Mouse (Mus musculus) layer of hippocampus, postnatal 36 days (tissue): ENCODE measurements around the gene Csf2. TPM values are rescaled to one million over a fixed set of nuclear protein-coding genes. Genes with fewer than 3 reads are reported as not detected.

Experiments used
- DNase-seq, 2 experiments: peaks; one replicate each; pipeline ENCODE4 v3.0.0; 2022
- total RNA-seq, 2 experiments: library from RNA; stranded (reverse); gene quantifications; 2 replicates each; pipeline ENCODE4 v1.2.3; 2021

Csf2 gene
- total RNA-seq, 2 experiments from 2014 or later, result not detected

DNA sequence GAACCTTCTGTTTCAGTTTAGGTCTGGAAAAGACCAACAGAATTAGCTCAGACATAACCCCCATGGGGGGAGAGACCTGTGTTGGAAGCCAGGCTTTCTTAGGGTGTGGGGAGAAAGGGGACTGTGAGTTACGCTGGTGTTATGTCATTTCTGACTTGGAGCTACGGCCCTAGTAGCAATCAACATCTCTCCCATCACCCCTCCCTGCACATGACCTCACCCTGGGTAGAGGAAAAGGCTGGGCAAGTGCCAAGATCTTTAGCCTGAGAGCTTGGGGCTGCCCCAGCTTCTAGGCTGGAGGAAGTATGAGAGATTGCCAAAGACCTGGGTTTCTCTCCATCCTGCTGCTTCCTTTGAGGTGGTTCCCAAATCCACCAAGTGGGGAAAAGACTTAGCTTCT is 12.5 kb downstream of the Csf2 start:
- DNase-seq, result no peak

DNA sequence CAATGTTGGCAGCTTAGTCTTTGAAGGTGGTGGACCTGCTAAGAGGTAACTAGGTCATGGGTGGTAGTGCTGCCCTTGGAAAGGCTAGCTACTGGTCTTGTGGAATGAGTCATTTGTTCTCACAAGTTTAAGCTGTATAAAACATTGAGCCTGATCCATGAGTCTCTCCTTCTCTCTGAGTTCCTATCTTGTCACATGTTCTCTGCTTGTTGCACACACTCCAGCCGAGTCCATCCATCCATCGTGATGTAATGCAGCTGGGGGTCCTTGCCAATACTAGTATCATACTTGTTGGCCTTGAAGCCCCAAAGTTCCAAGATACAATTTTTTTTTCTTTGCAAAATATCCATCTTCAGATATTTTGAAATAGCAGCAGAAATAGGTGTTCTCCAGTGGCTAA is 22.0 kb downstream of the Csf2 start:
- no peak for DNase-seq

DNA sequence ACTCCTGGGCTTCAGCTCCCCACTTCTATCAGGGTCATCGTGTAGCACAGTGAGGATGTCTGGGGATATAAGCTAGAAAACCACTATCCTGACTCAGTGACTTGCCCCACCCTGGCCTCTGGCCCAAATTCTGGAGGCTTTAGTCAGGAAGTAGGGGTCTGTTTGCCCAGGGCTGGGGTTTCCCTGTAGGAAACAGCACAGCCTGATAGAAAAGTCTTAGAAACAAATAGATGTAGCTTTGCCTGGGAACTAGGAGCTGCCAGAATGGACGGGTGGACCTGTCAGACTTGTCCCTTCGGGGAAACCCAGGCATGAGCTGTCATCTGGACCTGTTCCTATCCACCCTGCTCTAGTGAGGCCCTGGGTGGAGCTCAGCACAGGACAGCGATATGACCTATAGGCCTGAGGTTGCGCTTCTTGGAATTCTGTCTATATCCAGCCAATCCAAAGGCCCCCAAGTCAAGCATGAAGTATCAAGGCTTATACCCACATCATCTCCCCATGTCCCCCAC is 24.9 kb downstream of the Csf2 start:
- DNase-seq, result no peak

DNA sequence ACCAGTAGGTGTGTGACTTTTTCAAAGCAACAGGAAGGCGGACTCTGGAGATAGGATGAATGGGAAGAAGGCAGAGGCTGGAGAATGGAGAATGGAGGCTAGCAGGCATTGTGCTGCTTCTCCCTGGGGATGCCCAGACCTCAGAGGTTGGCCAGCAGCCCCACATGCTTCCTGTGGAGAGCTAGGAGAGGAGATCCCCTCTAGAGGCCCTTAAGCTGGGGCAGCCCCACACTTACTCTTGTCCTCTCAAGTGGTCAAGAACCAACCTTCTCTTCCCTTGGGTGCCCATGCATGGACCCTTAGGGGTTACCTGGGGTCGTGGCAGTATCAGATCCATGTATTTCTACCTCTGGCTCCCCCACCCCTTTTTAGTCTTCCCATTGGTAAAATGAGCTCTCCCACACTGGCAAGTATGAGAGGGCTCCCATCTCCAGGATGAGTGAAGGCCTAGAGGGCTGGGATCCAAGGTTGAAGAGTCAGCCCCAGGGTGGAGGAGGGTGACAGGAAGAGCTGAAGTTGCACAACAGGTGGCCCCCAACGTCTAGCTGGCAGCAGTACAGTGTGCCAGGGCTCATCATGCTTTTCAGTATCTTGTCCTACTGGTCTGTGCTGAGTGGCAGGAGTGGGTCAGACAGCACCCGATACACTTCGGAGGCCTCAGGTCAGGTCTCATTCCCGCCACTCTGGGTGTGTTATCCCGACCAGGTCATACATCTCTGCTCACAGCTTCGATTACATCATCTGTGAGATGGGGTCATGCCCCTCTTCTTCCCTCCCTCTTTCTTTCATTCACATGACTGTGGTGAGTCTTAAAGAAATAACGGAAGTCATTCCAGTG is 25.6 kb downstream of the Csf2 start:
- no peak for DNase-seq

DNA sequence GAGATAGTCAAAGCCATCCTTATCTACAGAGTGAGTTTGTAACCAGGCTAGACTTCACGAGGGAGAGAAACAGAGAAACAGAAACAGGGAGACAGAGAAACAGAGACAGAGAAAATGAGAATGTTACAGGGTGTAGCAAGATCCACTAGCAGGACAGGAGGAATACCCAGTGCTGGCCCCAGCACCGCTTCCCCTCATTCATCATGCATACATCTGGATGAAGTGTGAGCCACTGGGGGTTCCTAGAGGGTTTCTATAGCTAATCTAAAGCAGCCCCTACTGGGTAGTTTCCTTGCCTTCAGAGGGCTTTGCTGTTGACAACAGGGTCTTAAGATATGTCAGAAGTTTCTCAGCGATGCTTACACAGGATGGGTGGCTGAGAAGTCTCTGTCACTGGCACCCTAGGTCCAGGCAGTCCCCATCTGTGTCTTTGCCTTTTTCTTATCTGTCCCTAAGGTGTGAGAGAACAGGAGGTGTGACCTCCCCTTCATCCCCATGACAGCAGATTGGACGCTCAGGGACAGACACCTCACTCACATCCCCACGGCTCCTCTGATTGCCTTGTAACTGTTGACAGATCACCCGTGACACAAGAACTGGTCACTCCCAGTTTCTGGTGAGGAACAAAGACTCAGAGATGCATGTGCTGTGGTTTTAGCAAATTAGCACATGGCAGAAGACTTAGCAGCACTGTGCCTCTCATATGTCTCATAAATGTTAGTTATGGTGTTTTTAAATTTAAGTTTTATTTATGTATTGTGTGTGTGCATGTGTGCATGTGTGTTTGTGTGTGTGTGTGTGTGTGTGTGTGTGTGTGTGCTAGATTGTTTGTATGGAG is 29.3 kb downstream of the Csf2 start:
- no peak for DNase-seq

DNA sequence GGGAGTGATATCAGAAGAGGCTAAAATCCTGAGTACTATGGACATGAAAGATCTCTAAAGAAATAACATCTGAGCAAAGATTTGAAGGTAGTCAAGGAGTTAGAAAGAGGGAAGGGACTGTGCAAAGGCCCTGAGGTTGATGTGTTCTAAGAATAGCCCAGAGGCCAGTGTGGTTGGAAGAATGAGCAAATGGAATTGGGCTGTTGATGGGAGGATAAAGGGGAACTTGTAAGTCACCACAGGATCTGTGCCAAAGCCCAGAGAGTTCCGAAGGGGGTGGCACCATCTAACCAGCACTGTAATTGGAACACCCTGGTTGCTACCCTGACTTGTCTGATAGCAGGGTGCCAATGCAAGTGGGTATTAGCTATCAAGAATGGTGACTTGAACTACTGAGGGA is 30.3 kb downstream of the Csf2 start:
- DNase-seq, result no peak

DNA sequence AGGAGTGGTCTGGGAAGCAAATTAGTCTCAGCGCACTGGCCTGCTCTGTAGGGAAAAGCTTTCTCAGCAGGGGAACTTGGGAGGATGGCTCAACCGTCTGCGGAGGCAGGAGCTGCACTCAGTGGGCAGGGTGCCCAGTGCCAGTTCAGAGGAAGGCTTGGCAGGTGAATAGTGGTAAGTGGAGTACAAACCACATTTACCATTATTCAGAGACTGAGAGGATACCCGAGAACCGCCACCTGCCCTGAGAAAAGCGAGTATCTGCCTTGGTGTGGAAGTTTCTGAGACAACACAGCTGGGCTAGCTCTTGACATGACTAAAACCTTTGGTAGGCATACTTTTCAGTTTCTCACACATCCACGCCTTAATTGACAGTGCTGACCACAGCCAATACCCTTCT is 32.1 kb downstream of the Csf2 start:
- DNase-seq, result no peak

DNA sequence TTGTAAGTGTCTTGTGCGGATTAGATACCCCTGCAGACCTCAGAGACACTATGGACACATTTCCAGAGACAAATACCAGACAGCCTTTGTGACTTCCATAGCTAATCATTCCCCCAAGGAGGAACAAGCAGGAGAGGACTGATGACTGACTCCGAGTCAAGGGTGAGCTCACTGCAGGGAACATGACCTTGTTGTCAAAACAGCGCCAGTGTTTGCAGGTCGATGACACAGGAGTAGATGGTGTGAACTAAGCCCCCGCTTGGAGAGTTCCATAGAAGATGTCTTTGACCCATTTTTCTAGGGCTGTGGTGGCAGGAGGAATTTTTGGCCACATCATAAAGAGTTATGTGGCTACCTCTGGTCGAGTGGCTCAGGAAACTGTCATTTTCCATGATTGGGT is 33.4 kb downstream of the Csf2 start:
- no peak for DNase-seq

DNA sequence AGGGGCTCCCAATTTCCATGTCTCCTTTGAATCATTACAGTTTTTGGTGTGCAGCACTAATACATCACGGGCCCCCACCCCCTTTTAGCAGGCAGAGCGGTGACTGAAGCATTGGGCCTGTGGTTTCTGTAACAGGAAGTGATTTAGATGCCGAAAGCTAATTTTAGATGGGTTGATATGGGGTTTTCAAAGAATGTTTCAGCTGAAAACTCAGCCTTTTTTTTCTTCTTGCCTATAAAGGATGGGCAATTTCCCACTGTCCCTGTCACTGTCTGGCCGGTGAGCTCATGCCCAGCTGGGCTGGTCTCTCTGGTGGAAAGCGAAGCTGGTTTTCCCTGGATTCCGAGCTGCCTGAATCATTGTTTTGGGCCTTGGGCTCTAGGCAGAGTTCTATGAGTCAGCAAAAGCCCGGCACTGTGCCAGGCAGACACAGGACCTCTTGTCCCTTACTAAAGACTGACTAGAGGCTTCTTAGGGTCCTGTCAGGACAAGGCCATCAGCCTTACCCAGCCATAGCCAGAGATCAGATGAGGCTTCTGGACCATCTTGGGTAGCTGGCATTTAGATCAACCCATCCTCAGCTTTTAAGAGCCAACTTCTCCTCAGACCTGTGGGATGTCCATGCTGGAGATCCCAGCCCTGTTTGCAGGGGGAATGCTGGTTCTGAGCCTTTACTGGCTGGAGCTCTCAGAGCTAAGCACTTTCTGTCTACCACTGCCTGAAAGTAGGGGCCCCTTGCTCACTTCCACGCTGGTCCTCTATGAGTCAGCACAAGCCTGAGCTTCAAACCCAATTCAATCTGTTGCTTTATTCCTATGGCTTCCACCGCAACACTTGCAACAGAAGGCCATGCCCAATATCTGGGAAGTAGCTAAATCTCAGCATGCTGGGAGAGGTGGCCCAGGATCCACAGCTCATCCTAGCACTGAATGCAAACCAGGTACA is 34.7 kb downstream of the Csf2 start:
- peak in 1 of 2 experiments; percentile 19 for DNase-seq

DNA sequence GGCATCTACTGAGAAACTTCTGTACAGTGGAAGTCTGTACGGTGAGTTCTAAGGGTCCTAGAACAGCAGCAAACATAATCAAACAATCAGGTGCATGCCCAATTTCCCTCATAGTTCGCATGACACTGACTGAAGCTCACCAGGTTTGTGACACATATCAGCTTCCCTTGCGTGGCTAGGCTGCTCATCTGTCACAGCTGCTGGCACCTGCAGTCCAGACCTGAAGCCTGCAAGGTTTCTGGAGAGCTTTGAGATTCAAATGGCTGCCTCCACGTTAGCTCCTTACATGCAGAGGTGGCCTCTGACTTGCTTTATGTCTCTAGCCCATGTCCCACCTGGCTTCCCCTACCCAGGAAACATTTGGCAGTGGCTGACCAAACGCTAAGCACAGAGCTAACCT is 35.8 kb downstream of the Csf2 start:
- no peak for DNase-seq

DNA sequence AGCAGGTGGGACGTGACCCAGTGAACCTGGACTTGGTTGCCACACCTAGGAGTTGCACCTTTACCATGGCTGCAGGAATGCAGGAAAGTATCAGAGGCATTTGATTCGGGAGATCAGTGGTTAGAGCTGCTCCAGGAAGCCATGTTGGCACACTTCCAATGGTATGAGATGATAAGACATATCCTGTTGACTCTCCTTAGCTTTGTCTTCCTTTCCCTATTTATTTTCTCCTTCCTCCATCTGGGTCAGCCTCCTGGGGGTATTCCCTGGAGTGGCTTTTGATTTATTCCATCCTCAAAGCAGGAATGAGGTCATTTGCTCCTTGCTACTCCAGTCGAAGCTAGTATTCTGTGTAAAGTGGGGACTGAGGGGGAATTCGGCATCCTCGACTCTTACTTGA is 42.5 kb downstream of the Csf2 start:
- DNase-seq, result no peak

DNA sequence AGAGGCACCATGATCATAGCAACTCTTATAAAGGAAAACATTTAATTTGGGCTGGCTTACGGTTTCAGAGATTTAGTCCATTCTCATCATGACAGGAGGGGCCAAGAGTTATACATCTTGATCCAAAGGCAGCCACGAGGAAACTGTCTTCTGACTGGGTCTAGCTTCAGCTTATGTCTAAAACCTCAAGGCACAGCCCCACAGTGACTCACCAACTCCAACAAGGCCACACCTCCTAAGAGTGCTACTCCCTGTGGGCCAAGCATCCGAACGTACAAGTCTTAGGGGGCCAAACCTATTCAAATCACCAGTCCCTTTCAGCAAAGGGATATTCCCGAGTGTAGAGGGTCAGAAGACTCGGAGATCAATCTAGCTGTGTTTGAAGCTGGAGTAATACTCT is 44.1 kb downstream of the Csf2 start:
- DNase-seq, result no peak

DNA sequence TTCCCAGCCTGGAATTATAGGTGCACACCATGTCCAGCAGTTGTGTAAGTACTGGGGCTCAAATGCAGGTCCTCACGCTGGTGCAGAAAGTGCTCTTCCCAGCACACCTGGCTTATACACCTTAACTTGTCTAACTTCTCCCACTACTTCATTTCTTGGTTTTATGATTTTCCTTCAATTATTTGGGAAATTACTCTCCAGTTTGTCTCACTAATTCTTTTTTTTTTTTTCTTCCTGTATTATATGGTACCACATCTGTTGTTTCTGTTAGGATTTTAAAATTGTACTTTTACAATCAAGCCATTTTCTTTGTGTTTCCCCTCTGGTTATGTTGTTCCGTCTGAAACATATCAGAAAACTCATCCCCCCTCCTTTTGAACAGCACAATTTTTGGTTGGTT is 44.7 kb downstream of the Csf2 start:
- DNase-seq, result no peak

DNA sequence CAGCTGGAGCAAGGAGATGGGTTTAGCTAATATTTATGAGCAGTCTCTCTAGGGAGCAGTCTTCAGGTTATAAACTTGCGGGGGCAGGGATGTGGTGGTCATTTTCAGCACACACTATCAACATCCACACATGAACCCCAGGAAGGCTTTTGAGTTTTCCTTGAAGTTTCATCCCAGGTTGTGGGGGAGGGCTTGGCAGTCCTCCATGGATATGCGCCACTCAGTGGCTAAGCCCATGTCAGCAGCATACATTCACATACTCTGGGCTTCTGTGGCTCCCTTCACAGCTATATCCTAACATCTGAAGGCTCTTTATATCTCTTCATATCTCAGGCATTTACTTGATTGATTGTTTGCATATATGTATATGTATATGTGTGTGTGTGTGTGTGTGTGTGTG is 46.3 kb downstream of the Csf2 start:
- DNase-seq, result no peak

DNA sequence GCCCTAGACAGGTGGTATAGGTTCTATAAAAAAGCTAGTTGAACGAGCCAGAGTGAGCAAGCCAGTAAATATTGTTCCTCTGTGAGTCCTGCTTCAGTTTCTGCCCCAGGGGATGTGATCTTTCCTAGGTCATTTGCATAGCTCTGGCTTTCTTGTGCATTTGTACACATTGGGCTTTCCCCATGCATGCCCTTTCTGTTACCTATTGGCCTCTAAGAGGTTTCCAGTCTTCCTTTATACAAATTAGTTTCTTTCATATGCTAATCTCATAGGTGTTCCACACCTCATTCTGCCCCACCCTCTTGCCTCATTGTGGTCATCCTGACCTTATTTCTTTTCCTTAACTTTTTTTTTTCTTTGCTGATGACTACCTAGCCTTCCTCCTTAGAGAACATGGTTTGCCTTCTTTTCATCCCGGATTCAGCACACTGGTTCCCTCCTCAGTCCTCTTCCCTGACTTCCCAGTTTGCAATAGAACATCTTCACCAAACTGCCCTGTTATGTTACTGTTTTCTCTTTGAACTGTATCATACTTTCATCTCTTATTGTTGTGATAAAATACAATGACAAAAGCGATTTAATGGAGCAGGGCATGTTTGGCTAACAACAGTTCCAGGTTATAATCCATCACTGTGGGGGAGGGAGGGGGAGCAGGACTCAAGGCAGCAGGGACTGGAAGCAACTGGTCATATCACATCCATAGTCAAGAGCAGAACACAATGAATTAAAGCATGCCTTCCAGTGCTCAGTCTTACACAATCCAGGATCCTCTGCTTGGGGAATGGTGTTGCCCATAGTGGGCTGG is 47.4 kb downstream of the Csf2 start:
- DNase-seq, result no peak

DNA sequence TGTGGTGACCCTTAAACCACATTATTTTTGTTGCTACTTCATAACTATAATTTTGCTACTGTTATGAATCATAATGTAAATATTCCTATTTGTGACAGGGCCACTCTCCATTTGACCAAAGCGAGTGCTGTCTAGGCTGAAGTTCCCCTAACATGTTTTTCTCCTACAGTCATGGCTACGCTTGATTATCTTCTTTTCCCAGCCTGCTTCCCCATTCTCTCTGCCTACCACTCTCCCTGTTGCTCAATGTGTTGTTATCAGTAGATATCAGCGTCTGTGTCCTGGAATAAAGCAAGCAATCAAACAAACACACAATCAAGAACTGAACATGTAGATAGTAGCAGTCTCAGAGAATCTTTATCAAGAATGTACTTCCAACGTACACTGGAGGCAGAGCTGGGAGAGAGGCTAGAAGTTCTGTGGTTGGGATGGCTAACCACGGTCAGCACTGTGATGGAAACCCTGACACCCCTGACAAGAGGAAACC is 48.1 kb downstream of the Csf2 start:
- no peak for DNase-seq

Other genes starting within 250 kb of the Csf2 start
- gene Slc22a4, start 221.6 kb downstream of the Csf2 start, total RNA-seq, result 1 to 10 TPM; 4.2 to 6.9 TPM
- 10 to 100 TPM; 11.5 to 16.2 TPM for gene Pdlim4, start 180.7 kb downstream of the Csf2 start, total RNA-seq
- 10 to 100 TPM; 20.6 to 29.8 TPM for gene P4ha2, start 149.6 kb downstream of the Csf2 start, total RNA-seq
- not detected for gene Il3, start 17.6 kb upstream of the Csf2 start, total RNA-seq
- 100 to 1,000 TPM; 181 to 196 TPM for gene Acsl6, start 54.1 kb upstream of the Csf2 start, total RNA-seq
- not detected for gene Meikin, start 121.0 kb upstream of the Csf2 start, total RNA-seq
- gene Fnip1, start 188.5 kb upstream of the Csf2 start, total RNA-seq, result 10 to 100 TPM; 34.9 to 36.4 TPM